Mouse (Mus musculus) olfactory bulb, adult 2 months (tissue): Measurements from ENCODE around the gene Zfp609. TPM values are rescaled to one million over a fixed set of nuclear protein-coding genes. Genes with fewer than 3 reads are reported as not detected.

Experiments used
- H3K27ac ChIP-seq: fragments of 200-500 bp; 2 replicates; pipeline ENCODE4 v1.5.1; 2012; ENCODE audit warnings: low read depth, low read length; ENCODE audit not compliant: insufficient read depth
- H3K4me1 ChIP-seq: fragments of 200-500 bp; 2 replicates; pipeline ENCODE4 v1.6.1; 2012; ENCODE audit warnings: low read length; ENCODE audit not compliant: control insufficient read depth, insufficient read depth
- H3K4me3 ChIP-seq: fragments of 200-500 bp; 2 replicates; pipeline ENCODE4 v1.5.1; 2012; ENCODE audit warnings: mild to moderate bottlenecking, low read depth, low read length, moderate library complexity; ENCODE audit not compliant: insufficient read depth
- CTCF ChIP-seq: fragments of 200-500 bp; IDR thresholded peaks from 2 replicates; pipeline ENCODE4 v1.5.1; 2012; ENCODE audit warnings: low read depth, mild to moderate bottlenecking, low read length, moderate library complexity; ENCODE audit not compliant: insufficient read depth
- POLR2A ChIP-seq: fragments of 200-500 bp; IDR thresholded peaks from 2 replicates; pipeline ENCODE4 v1.6.1; 2012; ENCODE audit warnings: mild to moderate bottlenecking, low read depth, low read length, moderate library complexity; ENCODE audit not compliant: insufficient read depth
- WGBS: fragments of 180-500 bp; shearing (Covaris S2); methylation state at CpG from one replicate; pipeline ENCODE4 v1.1.7; 2018; 5-methylcytosine and 5-hydroxymethylcytosine counted together
- polyA plus RNA-seq: library from polyadenylated mRNA; stranded (reverse); fragments of >200 nt; gene quantifications from 2 replicates; pipeline ENCODE4 v1.2.4, GENCODE M21; 2012; ENCODE audit warnings: low replicate concordance; ENCODE audit not compliant: missing spikeins, insufficient read depth, insufficient read length

Gene Zfp609
- polyA plus RNA-seq, 1 experiment = not detected

DNA sequence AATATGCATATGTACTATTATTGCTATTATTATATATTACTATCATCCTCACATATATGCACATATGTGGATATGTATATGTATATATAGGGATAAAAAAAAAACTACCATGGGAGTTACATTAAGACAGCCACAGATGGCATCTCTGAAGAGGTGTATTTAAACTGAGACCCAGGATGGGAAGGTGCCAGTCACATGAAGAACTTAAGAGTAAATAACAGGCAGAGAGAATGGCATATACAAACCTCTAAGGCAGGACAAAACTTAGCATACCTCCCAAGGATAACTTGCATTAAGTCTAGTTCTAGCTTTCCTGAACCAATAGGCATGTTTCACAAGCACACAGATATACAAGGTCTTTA lies 83.6 kb downstream of the Zfp609 start:
- TF ChIP-seq CTCF = no peak
- no peak for TF ChIP-seq POLR2A
- Histone ChIP-seq H3K4me3 (no peak overlapping the region), H3K27ac (peak overlapping the region; percentile 84; the same call in 1 of the 2 replicates), H3K4me1 (peaks cover 3% of the 10 kb centered on the region; the same call in 1 of the 2 replicates)

DNA sequence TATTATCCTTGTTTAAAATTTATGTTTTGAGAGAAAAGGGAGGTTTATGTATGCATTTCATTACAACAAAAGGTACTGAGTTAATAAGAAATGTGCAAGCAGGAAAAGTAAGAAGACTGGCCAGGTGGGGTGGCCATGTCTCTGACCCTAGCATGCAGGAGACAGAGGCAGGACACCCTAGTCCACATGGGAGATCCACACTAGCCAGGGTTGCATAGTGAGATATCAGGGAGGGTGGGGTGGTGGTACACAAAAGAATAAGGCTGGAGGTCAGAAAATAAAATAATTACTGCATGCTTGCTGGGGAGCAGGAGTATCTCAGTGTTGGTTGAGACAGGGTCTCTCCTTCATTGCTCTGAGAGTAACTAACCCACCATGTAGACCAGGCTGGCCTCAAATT lies 84.0 kb downstream of the Zfp609 start:
- TF ChIP-seq CTCF = no peak
- no peak for TF ChIP-seq POLR2A
- H3K4me3 ChIP-seq = no peak overlapping the region
- H3K4me1 ChIP-seq = peaks cover 3% of the 10 kb centered on the region; the same call in 1 of the 2 replicates
- no peak overlapping the region for H3K27ac ChIP-seq

DNA sequence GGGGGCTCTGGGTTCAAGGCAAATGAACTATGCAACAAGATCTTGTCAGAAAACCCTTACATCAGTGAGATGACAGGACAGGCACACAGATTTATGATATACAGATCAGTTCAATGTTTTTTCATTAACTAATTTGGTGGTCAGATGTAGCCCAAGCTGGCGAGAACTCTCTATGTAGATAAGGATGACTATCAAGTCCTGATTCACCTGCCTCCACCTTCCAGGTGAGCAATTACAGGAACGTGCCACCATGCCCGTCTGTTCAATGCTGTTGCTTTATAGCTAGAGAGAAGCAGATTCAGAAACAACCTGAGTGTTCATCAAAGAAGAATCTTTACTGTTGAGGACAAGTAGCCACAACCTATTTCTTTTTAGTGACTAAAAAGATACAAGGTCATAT lies 84.6 kb downstream of the Zfp609 start:
- TF ChIP-seq POLR2A = no peak
- no peak overlapping the region for H3K4me3 ChIP-seq
- H3K27ac ChIP-seq = no peak overlapping the region

DNA sequence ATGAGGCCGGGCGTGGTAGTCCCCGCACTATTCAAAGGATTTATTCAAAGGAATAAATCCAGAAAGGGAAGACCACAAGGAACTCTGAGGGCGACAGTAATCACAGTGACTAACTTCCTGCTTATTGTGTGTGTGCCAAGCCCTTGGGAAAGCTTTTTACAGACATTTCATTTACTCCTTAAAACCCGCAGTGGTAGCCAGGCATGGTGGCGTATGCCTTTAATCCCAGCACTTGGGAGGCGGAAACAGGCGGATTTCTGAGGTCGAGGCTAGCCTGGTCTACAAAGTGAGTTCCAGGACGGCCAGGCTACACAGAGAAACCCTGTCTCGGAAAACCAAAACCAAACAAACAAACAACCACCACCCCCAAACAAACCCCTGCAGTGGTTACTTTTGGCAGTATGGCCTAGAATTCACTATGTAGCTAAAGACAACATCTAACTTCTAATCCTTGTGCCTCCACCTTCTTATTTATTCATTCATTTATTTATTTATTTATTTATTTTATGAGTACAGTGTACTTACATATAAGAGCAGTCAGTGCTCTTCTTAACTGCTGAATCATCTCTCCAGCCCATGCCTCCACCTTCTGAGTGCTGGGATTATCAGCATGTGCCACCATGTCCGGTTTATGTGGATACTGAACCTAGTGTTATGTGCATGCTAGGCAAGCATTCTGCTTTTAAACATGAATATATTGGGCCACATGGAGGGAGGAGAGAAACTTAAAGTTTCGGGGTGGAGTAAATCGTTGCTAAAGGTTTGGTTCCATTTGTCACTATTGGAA lies 86.1 kb downstream of the Zfp609 start:
- Histone ChIP-seq H3K4me3 (no peak overlapping the region), H3K27ac (no peak overlapping the region), H3K4me1 (peaks cover 3% of the 10 kb centered on the region; the same call in 1 of the 2 replicates)
- TF ChIP-seq POLR2A (no peak), CTCF (no peak)
- WGBS = 60% methylated on average over 14 of the region's 14 CpGs

More for the DNA sequence above, 84.6 kb downstream of the Zfp609 start:
- 92% methylated on average over 3 of the region's 3 CpGs for whole genome bisulfite sequencing
- H3K4me1 ChIP-seq = peaks cover 3% of the 10 kb centered on the region; the same call in 1 of the 2 replicates

DNA sequence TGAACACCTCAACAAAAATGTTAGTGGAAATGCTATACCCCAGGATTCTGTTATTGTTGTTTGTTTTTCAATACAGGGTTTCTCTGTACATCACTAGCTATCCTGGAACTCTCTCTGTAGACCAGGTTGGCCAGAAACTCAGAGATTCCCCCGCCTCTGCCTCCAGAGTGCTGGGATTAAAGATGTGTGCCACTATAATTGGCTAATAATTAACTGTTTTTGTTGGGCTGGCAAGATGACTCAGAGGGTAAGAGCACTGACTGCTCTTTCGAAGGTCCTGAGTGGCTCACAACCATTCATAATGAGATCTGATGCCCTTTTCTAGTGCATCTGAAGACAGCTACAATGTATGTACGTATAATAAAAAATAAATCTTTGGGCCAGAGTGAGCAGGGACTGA lies 92.4 kb downstream of the Zfp609 start:
- 48% methylated on average over 3 of the region's 3 CpGs for WGBS
- H3K4me3 ChIP-seq = no peak overlapping the region
- H3K4me1 ChIP-seq = peaks cover 3% of the 10 kb centered on the region; the same call in 1 of the 2 replicates
- TF ChIP-seq POLR2A (no peak), CTCF (no peak)
- no peak overlapping the region for H3K27ac ChIP-seq

DNA sequence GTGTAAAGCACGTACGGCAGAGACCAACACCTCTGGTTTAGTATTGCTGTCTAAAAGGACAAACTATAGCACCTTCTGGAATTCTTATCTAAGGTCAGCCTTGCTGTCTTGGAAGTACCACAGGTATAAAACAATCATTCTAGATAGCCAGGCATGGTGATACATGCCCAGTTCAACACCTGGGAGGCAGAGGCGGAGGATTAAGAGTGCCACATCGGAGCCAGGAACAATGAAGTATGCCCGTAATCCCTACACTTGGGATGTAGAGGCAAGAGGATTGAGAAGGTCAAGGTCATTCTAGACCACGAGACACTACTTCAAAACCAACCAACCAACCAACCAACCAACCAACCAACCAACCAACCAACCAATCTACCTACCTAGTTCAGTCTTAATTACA lies 98.8 kb downstream of the Zfp609 start:
- no peak for TF ChIP-seq CTCF
- no peak for TF ChIP-seq POLR2A
- 97% methylated on average over 6 of the region's 6 CpGs for WGBS
- no peak overlapping the region for H3K27ac ChIP-seq
- peaks cover 10% of the 10 kb centered on the region for H3K4me1 ChIP-seq
- no peak overlapping the region for H3K4me3 ChIP-seq

DNA sequence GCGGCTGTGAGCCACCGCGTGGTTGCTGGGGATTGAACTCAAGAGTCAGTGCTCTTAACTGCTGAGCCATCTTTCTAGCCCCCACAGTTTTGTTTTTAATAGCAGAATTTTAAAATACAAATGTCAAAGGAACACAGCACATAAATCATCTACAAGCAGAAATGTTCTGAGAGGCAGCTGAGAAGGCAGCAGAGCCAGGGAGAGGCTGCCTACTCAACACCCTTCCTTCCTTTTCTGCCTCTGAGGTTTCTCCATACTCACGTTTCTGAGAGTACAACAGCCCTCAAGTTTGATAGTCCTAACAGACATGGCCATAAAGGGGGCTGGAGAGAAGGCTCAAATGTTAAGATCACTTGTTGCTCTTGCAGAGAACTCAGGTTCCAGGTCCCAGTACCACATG lies 99.9 kb downstream of the Zfp609 start:
- 82% methylated on average over 4 of the region's 4 CpGs for WGBS
- Histone ChIP-seq H3K4me1 (peaks cover 10% of the 10 kb centered on the region), H3K4me3 (no peak overlapping the region), H3K27ac (no peak overlapping the region)
- TF ChIP-seq POLR2A = no peak
- no peak for TF ChIP-seq CTCF

DNA sequence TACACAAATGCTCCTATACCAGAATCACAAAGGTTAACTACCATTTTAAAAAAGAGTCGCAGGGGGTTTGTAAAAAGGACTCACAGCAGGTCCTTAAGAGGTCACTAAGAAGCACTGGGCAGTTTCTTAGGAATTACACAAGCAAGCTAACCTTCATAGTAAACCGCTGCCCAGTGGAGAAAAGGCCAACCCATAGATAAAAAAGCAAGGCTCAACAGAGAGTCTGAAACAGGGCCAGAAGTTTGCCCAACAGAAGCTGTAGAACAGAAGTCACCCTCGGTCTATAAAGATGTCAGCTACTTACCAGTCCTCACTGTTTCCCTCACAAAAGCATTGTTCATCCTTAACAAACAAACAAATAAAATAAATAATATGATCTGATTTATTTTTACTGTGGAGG lies 100.9 kb downstream of the Zfp609 start:
- Histone ChIP-seq H3K27ac (no peak overlapping the region), H3K4me3 (no peak overlapping the region), H3K4me1 (peaks cover 12% of the 10 kb centered on the region)
- TF ChIP-seq POLR2A (no peak), CTCF (no peak)
- 50% methylated on average over 3 of the region's 3 CpGs for WGBS

DNA sequence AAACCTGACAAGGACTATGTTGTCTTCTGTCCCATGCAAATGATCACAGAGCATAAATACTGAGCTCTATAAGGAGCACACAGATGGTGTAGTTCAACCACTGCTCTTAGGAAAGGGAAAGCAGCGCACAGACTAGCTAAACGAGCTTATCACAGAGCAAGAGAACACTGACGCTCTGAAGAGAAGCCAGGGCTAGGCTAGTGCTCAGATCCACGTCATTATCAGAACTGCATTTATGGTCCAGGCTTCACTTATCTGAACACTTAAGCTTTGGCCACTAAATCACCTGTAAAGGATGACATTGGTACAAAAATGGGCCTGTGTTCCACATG lies 102.1 kb downstream of the Zfp609 start:
- Histone ChIP-seq H3K27ac (peak overlapping the region; percentile 83), H3K4me1 (peaks cover 13% of the 10 kb centered on the region), H3K4me3 (no peak overlapping the region)
- 35% methylated on average over 4 of the region's 4 CpGs for WGBS
- TF ChIP-seq POLR2A (no peak), CTCF (no peak)

DNA sequence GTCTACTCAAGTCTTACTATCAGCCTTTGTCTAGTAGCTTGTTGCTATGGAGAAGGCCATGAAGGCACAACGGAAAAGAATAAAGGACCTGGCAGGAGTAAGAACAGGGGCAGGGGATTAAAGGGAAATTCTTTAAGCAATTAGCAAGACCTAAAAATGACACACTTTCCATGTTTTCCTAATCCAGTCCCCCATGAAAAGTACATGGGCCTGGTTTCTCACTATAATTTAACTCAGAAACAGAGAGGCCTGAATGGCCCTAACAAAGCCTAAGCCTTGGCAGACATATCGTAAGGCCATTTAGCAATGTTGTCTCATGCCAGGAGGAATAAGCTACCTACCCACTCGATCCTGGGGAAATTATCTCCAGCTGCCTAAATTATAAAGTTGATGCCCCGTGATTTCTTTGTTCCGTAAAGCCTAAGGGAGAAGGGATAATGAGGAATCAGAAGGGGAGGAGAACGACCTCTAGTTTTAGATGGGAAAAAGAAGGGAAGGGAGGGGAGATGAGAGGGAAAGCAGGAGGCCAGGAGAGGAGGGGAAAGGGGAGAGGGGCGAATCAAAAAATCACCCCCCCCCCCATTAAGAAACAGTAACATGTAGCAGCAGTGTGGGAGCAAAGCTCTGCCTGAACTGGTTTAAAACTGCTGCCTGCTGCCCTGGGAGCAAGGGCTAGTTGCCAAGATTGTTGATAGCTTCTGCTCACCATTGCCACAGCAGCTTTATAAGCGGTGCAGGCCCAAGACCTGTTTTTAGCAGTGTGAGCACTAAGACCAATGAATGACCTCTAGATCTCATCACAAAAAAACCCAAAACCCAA lies 102.7 kb downstream of the Zfp609 start:
- H3K27ac ChIP-seq = peak overlapping the region; percentile 83
- peaks cover 13% of the 10 kb centered on the region for H3K4me1 ChIP-seq
- H3K4me3 ChIP-seq = no peak overlapping the region
- 17% methylated on average over 8 of the region's 8 CpGs for WGBS
- TF ChIP-seq POLR2A (no peak), CTCF (no peak)
